Mouse (Mus musculus): ENCODE measurements around the gene Gm867. TPM values are rescaled to one million over a fixed set of nuclear protein-coding genes. Genes with fewer than 3 reads are reported as not detected.

Gene Gm867
- polyA plus RNA-seq, 1 experiment from 2014 or later = 0.39 TPM

DNA sequence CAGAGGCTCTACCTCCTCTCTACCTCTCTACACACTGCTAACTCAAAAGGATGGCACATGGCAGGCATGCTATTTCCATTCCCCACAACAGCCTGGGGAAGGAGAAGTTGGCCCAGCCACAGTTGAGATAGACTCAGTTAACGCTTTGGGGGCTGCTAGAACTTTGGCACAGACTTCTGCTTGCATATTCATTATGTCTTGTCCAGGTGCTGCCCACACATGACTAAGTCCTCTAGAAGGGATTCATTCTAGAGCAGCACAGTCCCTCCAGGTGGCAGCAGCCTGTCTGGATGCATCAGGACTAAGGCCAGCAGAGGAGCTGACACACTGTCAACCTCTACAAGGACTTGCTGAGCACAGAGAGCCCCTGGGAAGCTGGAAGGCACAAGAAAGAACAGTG is 44.3 kb downstream of the Gm867 start:
- Histone ChIP-seq H3K9me3 (ENCODE audit: control insufficient read depth, low read length) (no peaks in the 10 kb centered on the region), H3K9ac (ENCODE audit: low read length) (no peak overlapping the region), H3K4me3 (ENCODE audit: low read depth, low read length) (no peak overlapping the region), H3K4me2 (ENCODE audit: low read depth, low read length, severe bottlenecking) (no peak overlapping the region), H3K4me1 (replicated peaks; ENCODE audit: control insufficient read depth, insufficient read depth, low read length) (peaks cover 4% of the 10 kb centered on the region; the same call in 1 of the 2 replicates), H3K36me3 (ENCODE audit: control insufficient read depth, insufficient read depth, low read length) (peaks cover 5% of the 10 kb centered on the region; the same call in 1 of the 2 replicates), H3K27me3 (ENCODE audit: control insufficient read depth, insufficient read depth, low read length) (no peaks in the 10 kb centered on the region), H3K27ac (ENCODE audit: low read depth, low read length) (no peak overlapping the region)
- no peak for DNase-seq (ENCODE audit: low spot score)
- WGBS = 100% methylated on average over 1 of the region's 1 CpGs
- ATAC-seq (replicated peaks; ENCODE audit: low FRiP score) = no peak

GRCm38 (mm10) chr10:75895730-75896129 is 44.7 kb downstream of the Gm867 start:
- Histone ChIP-seq H3K36me3 (ENCODE audit: control insufficient read depth, insufficient read depth, low read length) (peaks cover 5% of the 10 kb centered on the region; the same call in 1 of the 2 replicates), H3K4me1 (replicated peaks; ENCODE audit: control insufficient read depth, insufficient read depth, low read length) (peaks cover 4% of the 10 kb centered on the region; the same call in 1 of the 2 replicates), H3K27ac (ENCODE audit: low read depth, low read length) (no peak overlapping the region), H3K27me3 (ENCODE audit: control insufficient read depth, insufficient read depth, low read length) (no peaks in the 10 kb centered on the region), H3K9ac (ENCODE audit: low read length) (no peak overlapping the region), H3K4me3 (ENCODE audit: low read depth, low read length) (no peak overlapping the region), H3K9me3 (ENCODE audit: control insufficient read depth, low read length) (no peaks in the 10 kb centered on the region), H3K4me2 (ENCODE audit: low read depth, low read length, severe bottlenecking) (no peak overlapping the region)
- 94% methylated on average over 5 of the region's 5 CpGs for WGBS
- ATAC-seq (replicated peaks; ENCODE audit: low FRiP score) (no peak), DNase-seq (ENCODE audit: low spot score) (no peak)

DNA sequence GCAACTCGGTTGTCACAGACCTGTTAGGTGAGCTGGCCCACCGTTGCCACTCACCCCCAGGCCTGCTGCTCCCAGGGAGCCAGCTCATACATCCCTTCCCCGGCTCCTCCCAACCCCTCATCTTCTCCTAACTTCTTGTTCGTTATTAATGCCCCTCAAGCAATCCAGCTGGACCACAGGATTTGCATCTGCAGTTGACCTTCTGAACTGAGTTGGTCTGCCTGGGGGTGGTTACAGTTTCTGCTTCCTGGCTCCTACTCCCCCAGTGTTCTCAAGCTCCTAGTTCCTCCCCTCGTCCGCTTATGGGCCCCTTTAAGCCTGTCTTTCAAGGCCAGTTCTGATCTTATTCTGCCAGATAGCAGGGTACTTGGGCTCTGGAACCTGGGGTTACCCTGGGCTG is 45.9 kb downstream of the Gm867 start:
- Histone ChIP-seq H3K4me2 (ENCODE audit: low read depth, low read length, severe bottlenecking) (no peak overlapping the region), H3K4me3 (ENCODE audit: low read depth, low read length) (no peak overlapping the region), H3K36me3 (ENCODE audit: control insufficient read depth, insufficient read depth, low read length) (peaks cover 5% of the 10 kb centered on the region; the same call in 1 of the 2 replicates), H3K4me1 (replicated peaks; ENCODE audit: control insufficient read depth, insufficient read depth, low read length) (peaks cover 4% of the 10 kb centered on the region; the same call in 1 of the 2 replicates), H3K9ac (ENCODE audit: low read length) (no peak overlapping the region), H3K27ac (ENCODE audit: low read depth, low read length) (no peak overlapping the region), H3K27me3 (ENCODE audit: control insufficient read depth, insufficient read depth, low read length) (no peaks in the 10 kb centered on the region), H3K9me3 (ENCODE audit: control insufficient read depth, low read length) (no peaks in the 10 kb centered on the region)
- 81% methylated on average over 6 of the region's 6 CpGs for WGBS
- ATAC-seq (replicated peaks; ENCODE audit: low FRiP score) (no peak), DNase-seq (ENCODE audit: low spot score) (no peak)

DNA sequence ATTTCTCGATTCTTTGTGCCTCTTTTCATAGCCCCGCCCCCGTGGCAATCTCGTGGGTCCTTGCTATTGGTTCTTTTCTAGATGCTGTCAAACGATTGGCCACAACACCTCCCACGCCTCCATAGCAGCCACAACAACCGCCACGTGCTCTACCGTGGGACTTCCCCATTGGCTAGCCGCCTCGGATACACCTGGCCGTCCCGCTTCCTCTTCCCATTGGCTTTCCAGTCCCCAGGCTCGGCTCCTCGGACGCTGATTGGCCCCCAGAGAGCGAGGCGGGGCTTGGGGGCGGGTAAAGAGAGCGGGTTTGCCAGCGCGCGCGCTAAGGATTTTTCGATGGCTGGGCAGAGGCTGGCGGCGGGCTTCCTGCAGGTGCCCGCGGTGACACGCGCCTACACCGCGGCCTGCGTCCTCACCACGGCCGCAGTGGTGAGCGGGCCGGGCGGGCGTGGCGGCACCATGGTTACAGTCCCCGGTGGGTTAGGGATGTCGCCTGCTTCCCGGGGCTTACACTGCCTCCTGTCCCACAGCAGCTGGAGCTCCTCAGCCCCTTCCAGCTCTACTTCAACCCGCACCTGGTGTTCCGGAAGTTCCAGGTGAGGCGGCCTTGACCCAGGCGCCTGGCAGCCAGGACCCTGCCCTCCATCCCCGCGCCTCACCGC is 47.3 kb downstream of the Gm867 start, which contains the start of gene Derl3:
Gene Derl3 (plus strand): TSS at position 325 of the 662 bp plus-strand sequence.
- H3K4me1 ChIP-seq (replicated peaks; ENCODE audit: control insufficient read depth, insufficient read depth, low read length) = peaks cover 4% of the 10 kb centered on the region; the same call in 1 of the 2 replicates
- H3K27me3 ChIP-seq (ENCODE audit: control insufficient read depth, insufficient read depth, low read length) = no peaks in the 10 kb centered on the region
- H3K9ac ChIP-seq (ENCODE audit: low read length) = peak within 1 kb of the TSS; percentile 31; the same call in 1 of the 2 replicates
- 1% methylated on average over 49 of the region's 51 CpGs for WGBS
- DNase-seq (ENCODE audit: low spot score) (peak; percentile 96), ATAC-seq (replicated peaks; ENCODE audit: low FRiP score) (peak; percentile 100)
- H3K9me3 ChIP-seq (ENCODE audit: control insufficient read depth, low read length) = no peaks in the 10 kb centered on the region
- peaks cover 5% of the 10 kb centered on the region; the same call in 1 of the 2 replicates for H3K36me3 ChIP-seq (ENCODE audit: control insufficient read depth, insufficient read depth, low read length)
- H3K4me2 ChIP-seq (ENCODE audit: low read depth, low read length, severe bottlenecking) = peak within 1 kb of the TSS; percentile 72
- H3K4me3 ChIP-seq (ENCODE audit: low read depth, low read length) = peak within 1 kb of the TSS; percentile 26
- H3K27ac ChIP-seq (ENCODE audit: low read depth, low read length) = no peak within 1 kb of the TSS

DNA sequence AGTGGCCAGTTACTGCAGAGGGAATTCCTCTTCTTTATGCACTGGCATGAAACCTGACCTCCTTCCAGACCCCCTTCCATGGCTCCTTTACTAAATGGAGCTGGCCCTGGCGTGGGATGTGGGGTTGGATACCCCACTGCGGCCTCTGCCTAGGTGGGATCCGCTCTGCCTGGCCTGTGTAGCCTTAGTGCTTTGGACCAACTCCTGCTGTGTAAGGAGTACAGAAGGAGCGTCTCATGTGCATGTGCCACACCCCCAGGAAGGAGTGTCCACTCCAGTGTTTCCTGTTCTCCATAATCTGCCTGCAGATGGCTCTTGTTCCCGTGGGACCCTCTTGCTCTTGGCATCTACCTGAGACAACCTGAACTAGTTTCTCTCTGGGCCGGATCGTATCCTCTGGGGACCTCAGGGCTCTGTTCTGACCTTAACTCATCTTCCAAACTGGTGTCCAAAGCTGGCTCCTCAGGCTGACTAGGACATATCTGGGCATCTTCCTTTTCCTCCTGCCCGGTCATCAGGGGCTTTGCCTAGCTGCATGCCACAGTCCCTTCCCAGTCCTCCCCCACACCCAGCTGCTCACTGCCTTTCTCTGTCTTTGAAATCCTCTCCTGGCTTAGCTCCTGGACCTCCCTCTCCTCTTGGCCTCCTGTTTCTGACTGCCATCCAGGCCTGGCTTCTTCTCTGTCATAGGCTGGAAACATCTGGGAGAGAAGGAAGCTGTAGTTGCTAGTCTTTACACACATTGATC is 50.9 kb downstream of the Gm867 start:
- ATAC-seq (replicated peaks; ENCODE audit: low FRiP score) (no peak), DNase-seq (ENCODE audit: low spot score) (no peak)
- no peaks in the 10 kb centered on the region for H3K9me3 ChIP-seq (ENCODE audit: control insufficient read depth, low read length)
- peaks cover 4% of the 10 kb centered on the region; the same call in 1 of the 2 replicates for H3K4me1 ChIP-seq (replicated peaks; ENCODE audit: control insufficient read depth, insufficient read depth, low read length)
- H3K4me3 ChIP-seq (ENCODE audit: low read depth, low read length) = no peak overlapping the region
- no peaks in the 10 kb centered on the region for H3K27me3 ChIP-seq (ENCODE audit: control insufficient read depth, insufficient read depth, low read length)
- no peak overlapping the region for H3K27ac ChIP-seq (ENCODE audit: low read depth, low read length)
- no peaks in the 10 kb centered on the region for H3K36me3 ChIP-seq (ENCODE audit: control insufficient read depth, insufficient read depth, low read length)
- no peak overlapping the region for H3K4me2 ChIP-seq (ENCODE audit: low read depth, low read length, severe bottlenecking)
- no peak overlapping the region for H3K9ac ChIP-seq (ENCODE audit: low read length)
- WGBS = 60% methylated on average over 8 of the region's 8 CpGs

Other genes with a start within 250 kb of the Gm867 start
- 41.8 and 49.1 TPM in 2 replicates for gene Cabin1, start 176.3 kb downstream of the Gm867 start, polyA plus RNA-seq (2014; fragmentation: Nextera tagmentation; extraction: Ambion mirVana)
- gene Ddt, start 167.3 kb downstream of the Gm867 start, polyA plus RNA-seq (2014; fragmentation: Nextera tagmentation; extraction: Ambion mirVana) = 81.2 and 84.3 TPM in 2 replicates
- gene Gm20441, start 159.7 kb downstream of the Gm867 start, polyA plus RNA-seq (2014; fragmentation: Nextera tagmentation; extraction: Ambion mirVana) = not detected in 2 replicates
- 1.2 and 1.6 TPM in 2 replicates for gene Gstt3, start 159.3 kb downstream of the Gm867 start, polyA plus RNA-seq (2014; fragmentation: Nextera tagmentation; extraction: Ambion mirVana)
- gene Gstt1, start 142.1 kb downstream of the Gm867 start, polyA plus RNA-seq (2014; fragmentation: Nextera tagmentation; extraction: Ambion mirVana) = 4.6 and 5.2 TPM in 2 replicates
- not detected in 2 replicates for gene Gstt4, start 118.1 kb downstream of the Gm867 start, polyA plus RNA-seq (2014; fragmentation: Nextera tagmentation; extraction: Ambion mirVana)
- 6.9 and 8.8 TPM in 2 replicates for gene Gstt2, start 103.2 kb downstream of the Gm867 start, polyA plus RNA-seq (2014; fragmentation: Nextera tagmentation; extraction: Ambion mirVana)
- 2,277 and 2,481 TPM in 2 replicates for gene Mif, start 80.4 kb downstream of the Gm867 start, polyA plus RNA-seq (2014; fragmentation: Nextera tagmentation; extraction: Ambion mirVana)
- gene Derl3, start 47.3 kb downstream of the Gm867 start, polyA plus RNA-seq (2014; fragmentation: Nextera tagmentation; extraction: Ambion mirVana) = 2.3 and 3.4 TPM in 2 replicates
- gene Smarcb1, start 19.1 kb downstream of the Gm867 start, polyA plus RNA-seq (2014; fragmentation: Nextera tagmentation; extraction: Ambion mirVana) = 295 TPM in 2 replicates
- gene Chchd10, start 7.5 kb downstream of the Gm867 start, polyA plus RNA-seq (2014; fragmentation: Nextera tagmentation; extraction: Ambion mirVana) = 6.6 and 7.4 TPM in 2 replicates
- gene Mmp11, start 4.2 kb downstream of the Gm867 start, polyA plus RNA-seq (2014; fragmentation: Nextera tagmentation; extraction: Ambion mirVana) = 25.1 and 30.0 TPM in 2 replicates
- gene Vpreb3, start 2.4 kb upstream of the Gm867 start, polyA plus RNA-seq (2014; fragmentation: Nextera tagmentation; extraction: Ambion mirVana) = 0.76 and 0.79 TPM in 2 replicates
- not detected in 2 replicates for gene Gm5134, start 13.8 kb upstream of the Gm867 start, polyA plus RNA-seq (2014; fragmentation: Nextera tagmentation; extraction: Ambion mirVana)
- gene Zfp280b, start 92.0 kb upstream of the Gm867 start, polyA plus RNA-seq (2014; fragmentation: Nextera tagmentation; extraction: Ambion mirVana) = 33.9 and 34.3 TPM in 2 replicates
- gene Slc5a4b, start 170.3 kb upstream of the Gm867 start, polyA plus RNA-seq (2014; fragmentation: Nextera tagmentation; extraction: Ambion mirVana) = not detected in 2 replicates
- gene Slc5a4a, start 206.8 kb upstream of the Gm867 start, polyA plus RNA-seq (2014; fragmentation: Nextera tagmentation; extraction: Ambion mirVana) = not detected in 2 replicates